Mouse (Mus musculus): ENCODE measurements around the gene Tmem216.

The Tmem216 gene

GRCm38 (mm10) chr19:10555624-10556510 is at the start of gene Tmem216:
TSS of gene Tmem216 (minus strand) at chr19:10556238.
- peak; percentile 63 for DNase-seq (ENCODE audit: low read depth, low spot score)

- peak; percentile 97 for DNase-seq (ENCODE audit: low read depth, low spot score)
Measured at GRCm38 (mm10) chr19:10605293-10605900, 49.4 kb upstream of the Tmem216 start, which contains the start of the genes Ddb1 and Tkfc. TSS of gene Ddb1 (plus strand) at chr19:10605327. TSS of gene Tkfc (minus strand) at chr19:10605654.

DNA sequence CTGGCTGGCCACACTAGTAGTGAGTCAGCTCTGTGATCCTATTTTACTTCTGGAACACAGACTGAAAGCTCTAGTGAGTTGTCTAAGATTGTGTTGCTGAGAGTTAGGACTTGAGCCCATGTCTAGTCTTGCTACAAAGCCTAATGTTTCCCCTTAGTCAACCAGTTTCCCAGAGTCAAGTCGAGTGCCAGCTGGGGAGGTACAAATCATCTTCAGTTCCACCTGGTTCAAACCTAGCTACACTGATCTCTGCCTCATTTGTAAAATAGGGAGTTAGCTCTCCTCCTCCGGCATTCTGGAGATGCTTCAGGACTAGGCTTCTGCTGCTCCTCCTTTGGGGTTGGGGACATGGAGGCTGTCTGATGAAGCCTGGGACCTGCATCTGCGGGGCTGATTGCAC is 48.5 kb upstream of the Tmem216 start:
- DNase-seq (ENCODE audit: low read depth, low spot score) = no peak

DNA sequence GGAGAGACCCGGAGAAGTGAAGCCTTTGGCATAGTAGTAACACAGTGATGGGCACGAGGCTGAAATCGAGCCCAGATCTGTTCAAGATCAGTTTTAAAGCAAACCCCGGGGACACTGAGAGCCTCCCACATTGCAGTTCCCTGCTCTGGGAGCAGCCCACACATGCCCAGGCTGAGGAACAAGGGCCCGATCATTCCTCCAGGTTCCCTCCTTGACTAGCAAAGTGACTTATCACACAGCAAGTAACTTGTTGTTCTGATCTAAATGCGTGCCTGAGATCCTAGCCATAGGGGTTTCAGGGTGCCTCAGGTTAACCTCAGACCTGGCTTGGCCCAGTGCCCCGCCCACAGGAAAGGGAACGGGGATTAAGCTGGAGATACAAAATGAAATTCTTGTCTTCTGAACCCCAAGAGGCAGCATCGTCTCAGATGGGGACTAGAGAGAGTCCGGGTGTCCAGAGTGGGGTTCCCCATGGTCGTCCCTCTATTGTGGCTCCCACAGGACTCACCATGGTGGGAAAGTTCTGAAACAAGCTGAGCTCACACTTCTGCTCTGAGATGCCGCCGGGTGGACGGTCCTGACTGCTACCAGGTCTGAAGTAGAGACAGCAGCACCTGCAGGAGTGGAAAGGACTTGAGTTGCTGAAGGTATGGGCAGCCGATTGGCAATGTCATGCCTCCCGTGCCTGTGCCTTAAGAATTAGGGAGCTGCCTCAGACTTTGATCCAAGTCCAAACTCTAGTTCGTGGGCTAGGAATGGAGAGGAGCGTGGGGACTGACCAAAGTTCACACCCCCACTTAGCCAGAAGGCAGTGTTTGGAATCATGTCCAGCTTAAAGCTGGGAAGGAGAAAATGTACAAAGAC is 47.9 kb upstream of the Tmem216 start:
- no peak for DNase-seq (ENCODE audit: low read depth, low spot score)

DNA sequence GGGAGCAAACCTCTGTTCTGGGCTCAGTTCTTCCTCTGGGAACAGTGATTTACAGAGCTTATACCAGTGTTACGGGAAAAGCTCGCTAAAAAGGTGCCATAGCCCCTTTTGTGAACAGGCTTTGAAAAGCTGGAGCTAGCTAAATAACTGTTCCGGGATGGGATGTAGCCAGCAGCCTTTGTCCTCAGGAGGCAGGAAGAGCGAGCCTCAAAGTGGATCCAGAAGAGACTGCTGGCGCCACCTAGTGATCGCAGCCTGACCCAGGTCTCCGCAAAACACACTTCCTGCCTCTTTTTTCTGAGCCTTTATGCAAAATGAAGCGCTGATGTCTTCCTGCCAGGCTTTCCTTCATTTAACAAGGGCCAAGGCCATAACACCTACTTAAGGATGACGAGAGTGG is 46.7 kb upstream of the Tmem216 start:
- peak; percentile 82 for DNase-seq (ENCODE audit: low read depth, low spot score)

- no peak for DNase-seq (ENCODE audit: low read depth, low spot score)
Measured at GRCm38 (mm10) chr19:10602247-10602769, 46.3 kb upstream of the Tmem216 start.

- DNase-seq (ENCODE audit: low read depth, low spot score) = no peak
Measured at GRCm38 (mm10) chr19:10599648-10600047, 43.6 kb upstream of the Tmem216 start.

DNA sequence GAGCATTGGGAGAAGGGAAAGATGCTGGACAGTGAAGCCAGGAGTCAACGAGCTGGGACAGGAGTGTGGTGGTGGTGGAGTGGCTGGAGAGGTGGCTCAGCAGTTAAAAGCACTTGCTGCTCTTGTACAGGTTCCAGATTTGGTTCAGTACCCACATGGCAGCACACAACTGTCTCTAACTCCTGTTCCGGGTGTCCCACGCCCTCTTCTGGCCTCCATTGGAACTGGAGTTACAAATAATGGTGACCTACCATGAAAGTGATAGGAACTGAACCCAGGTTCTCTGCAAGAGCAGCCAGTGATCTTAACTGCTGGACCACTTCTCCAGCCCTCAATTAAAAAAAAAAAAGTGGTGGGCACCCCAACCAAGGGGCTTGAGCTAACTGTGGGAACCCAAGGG is 42.1 kb upstream of the Tmem216 start:
- no peak for DNase-seq (ENCODE audit: low read depth, low spot score)

DNA sequence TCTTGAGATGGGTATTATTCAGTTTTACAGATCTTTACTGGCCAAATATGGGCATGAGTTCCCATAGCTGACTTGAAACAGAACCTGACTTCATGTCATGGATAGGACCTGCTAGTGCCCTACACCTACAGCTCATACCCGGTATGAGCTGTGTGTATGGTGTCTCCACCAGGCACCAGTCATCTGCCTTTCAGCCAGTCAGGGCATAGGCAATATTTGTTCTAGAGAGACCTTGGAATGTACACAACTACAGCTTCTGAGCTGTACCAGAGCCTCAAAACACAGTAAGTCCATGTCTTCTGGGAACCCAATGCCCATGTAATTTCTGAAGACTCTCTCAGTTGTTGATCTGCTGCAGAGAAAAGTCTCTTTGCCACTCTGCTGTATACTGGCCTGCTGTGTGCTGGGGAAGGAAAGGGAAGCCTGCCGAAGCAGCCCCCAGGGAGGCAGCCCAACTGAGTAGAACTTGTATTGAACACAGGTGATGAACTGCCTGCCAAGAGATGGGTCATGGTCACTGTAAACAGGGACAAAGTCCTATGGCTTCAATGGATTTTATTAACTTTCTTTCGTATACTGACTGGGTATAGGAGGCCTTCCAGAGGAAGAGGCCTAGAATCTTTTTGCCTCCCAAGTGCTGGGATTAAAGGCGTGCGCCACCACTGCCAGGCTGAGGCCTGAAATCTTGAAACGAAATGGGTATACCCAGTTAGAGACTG is 35.8 kb upstream of the Tmem216 start:
- DNase-seq (ENCODE audit: low read depth, low spot score) = no peak

DNA sequence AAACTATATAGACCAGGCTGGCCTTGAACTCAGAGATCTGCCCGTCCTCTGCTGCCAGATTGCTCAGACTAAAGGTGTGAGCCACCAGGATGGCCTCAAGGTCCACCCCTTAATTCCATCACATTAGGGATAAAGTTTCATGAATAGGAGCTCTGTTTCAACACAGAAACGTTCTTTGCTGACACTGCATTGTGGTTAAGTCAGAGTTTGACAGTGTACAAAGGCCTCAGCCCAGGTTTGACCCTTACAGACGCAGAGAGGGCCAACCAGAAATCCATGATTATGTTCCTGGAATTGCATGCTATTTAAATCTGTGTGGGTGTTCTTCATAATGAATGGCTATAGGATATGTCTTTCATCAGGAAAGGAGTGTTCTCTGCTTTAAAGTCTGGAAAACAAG is 34.3 kb upstream of the Tmem216 start:
- DNase-seq (ENCODE audit: low read depth, low spot score) = no peak

DNA sequence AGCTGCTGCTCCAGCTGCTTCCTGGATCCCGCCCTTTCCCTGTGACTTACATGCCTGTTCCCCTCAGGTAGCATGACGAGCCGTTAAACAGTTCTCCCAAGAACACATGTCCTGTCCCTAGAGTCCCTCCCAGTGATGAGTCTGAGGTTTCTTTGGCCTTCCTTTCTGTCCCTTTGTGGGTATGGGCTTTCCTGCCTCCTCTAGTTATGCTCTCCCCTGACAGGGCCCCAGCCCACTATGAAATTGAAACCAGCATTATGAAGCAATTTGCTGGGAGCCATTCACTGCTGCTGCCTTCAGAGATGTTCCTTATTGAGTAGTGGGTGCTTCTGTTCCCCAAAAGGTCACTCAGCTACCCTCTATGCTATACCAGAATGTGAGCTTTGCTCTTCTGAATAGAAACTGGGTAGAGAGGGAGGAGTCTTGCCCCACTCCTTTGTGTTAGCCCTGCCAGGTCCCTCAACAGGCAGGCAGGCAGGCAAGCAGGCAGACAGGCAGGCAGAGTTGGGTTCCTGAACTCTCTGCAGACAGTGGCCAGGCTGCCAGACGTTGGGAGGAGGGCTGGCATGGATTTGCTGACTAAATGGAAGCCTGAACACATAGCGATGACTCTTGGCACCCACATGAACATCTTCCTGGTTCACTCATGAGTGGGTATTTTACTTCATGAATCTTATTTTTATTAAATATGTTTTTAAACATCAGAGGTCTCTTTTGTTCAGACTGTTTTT is 33.3 kb upstream of the Tmem216 start:
- no peak for DNase-seq (ENCODE audit: low read depth, low spot score)

GRCm38 (mm10) chr19:10587231-10587630 is 31.2 kb upstream of the Tmem216 start:
- no peak for DNase-seq (ENCODE audit: low read depth, low spot score)

- no peak for DNase-seq (ENCODE audit: low read depth, low spot score)
Measured at GRCm38 (mm10) chr19:10585112-10585511, 29.1 kb upstream of the Tmem216 start.

DNA sequence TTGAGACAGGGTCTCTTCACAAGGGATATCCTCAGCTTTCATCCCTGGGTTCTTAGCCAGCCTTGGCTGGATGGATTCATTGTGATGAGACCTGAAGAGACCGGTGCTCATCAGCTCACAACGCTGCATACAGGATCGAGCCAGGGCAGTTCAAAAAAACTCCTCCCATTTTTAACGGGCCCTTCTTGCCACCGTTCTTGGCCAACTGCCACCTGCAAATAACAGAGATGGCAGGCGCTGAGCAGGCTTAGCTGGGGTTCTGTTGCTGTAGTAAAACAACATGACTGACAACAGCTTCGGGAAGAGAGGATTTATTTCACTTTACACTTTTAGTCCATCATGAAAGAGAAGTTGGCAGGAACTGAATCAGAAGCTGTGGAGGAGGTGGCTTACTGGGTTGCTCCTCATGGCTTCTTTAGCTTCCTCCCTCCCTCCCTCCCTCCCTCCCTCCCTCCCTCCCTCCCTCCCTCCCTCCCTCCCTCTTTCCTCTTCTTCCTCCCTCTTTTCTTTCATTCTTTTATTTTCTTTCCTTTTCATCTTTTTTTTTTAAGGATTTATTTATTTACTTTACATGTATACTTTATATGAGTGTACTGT is 27.6 kb upstream of the Tmem216 start:
- DNase-seq (ENCODE audit: low read depth, low spot score) = no peak

DNA sequence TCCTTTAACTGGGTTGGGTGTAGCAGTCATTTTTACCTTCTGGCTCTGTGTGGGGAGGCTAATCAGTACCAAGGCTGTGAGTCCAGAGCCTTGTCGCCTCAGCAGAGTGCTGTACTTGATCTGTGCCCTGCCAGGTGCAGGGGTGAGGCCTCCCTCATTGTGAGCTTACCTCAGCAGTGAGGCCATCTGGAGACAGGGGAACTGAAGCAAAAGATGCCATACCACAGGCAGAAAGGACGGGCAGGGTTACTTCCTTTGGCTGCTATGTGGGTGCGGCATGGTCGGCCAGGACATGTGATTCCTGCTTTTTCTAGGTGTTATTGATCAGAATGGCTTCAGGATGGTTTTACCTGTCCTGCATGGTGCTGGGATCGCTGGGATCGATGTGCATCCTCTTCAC is 25.9 kb upstream of the Tmem216 start:
- no peak for DNase-seq (ENCODE audit: low read depth, low spot score)

GRCm38 (mm10) chr19:10580761-10581160 is 24.7 kb upstream of the Tmem216 start:
- no peak for DNase-seq (ENCODE audit: low read depth, low spot score)

DNA sequence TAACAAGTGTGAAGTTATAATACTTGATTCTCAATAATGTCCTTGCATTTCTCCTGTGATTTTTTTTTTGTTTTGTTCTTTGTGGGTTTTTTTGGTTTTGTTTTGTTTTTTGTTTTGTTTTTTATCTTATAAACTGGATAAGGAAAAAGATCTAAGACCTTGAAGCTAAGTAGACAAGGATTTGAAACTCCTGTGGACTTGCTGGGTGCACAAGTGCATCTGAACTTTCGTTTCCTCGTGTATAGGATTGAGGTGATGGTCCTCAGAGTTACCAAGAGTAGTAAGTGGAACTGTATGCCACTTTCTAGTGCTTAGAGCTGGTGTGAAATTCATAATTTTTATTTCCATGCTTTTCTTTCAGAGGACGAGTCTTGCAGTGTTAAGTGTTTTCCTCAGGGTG is 24.1 kb upstream of the Tmem216 start:
- no peak for DNase-seq (ENCODE audit: low read depth, low spot score)

- DNase-seq (ENCODE audit: low read depth, low spot score) = peak; percentile 87
Measured at GRCm38 (mm10) chr19:10576690-10577561, 20.9 kb upstream of the Tmem216 start, which contains the start of the genes Cyb561a3 and Tmem138. TSS of gene Cyb561a3 (plus strand) at chr19:10577172. TSS of gene Tmem138 (minus strand) at chr19:10577362.

DNA sequence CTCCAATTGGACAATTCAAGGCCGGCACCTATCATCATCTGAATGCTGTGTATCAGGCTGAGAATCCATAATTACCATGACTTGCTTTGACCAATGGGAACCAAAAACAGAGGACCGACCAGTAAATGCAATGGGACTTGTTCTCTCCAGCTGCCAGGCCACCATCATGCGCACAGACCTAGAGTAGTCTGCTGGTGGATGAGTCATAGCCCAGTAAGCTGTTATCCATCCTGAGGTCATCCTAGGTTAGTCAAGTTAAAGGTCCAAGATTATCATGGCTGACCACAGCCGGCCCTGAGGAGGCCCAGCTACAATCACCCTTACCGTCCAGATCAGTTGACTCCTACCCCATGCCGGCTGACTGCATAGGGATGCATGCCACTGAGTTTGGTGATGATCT is 13.6 kb upstream of the Tmem216 start:
- DNase-seq (ENCODE audit: low read depth, low spot score) = no peak
